In the genomic region with DNA sequence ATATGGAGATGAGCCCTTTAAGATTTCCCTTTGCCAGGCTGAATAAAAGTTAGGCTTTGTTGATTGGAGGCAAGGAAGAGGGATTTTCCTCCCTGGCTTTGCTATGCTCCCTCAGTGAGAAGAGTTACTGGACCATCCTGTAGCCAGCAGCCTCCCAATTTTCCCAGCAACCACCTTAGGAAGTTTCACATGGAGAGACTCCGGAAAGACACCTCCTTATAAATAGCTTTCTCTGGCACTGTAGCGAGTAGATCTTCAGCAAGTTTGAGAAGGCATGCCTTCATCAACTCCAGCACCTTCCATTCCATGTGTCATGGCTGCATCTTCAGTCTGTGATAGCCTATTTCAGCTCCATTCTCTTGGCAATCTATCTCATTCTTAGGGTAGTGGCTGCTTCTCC, we compare ENCODE assay signal across 20 mouse cellular contexts.
"Had no signal": no experiment of that assay in that cellular context is flagged by ENCODE, and none has a peak within 500 bp of the region (broad histone marks: within the 10 kb centered on the region; RNA-seq: fewer than 3 reads in every experiment).

No protein-coding gene starts in this region.

- DNase-seq: cerebellum, adult 8-10 months; cerebellum, adult 9-10 months; cerebellum, adult 9-11 months; cerebellum, postnatal 10 days; cerebellum, postnatal 14 days; cerebellum, postnatal 25 days; cerebellum, postnatal 36 days; embryo, embryonic 11 days; forebrain, postnatal 0 days; gastrocnemius, adult 2 months; gastrocnemius, postnatal 10 days; gastrocnemius, postnatal 14 days; gastrocnemius, postnatal 25 days; gastrocnemius, postnatal 36 days; heart, adult 18-20 months; heart, adult 2 months had no signal

- ATAC-seq: forebrain, embryonic 13.5 days; forebrain, embryonic 14.5 days; forebrain, embryonic 15.5 days; forebrain, embryonic 16.5 days; forebrain, postnatal 0 days had no signal
